Mouse (Mus musculus): ENCODE results near the gene 2210407C18Rik.

DNA sequence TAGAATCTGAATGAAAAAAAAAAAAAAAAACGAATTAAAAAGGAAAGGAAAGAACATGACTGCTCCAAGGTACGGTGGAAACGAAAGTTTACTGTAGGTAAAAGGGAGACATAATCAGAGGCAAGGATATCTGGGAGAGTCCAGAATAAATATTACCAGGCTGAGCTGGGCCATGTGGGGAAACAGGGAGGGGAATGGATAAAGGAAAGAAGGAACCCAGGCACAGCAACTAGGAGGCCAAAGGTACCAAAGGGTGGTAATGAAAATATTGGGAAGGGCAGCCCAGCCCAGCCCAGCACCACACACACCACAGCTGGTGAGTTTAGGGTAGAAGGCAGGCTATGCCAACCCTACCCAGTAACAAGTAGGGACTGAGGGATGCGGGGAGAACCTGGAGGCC is 19.0 kb upstream of the 2210407C18Rik start:
- no peak for TF ChIP-seq CTCF (IDR thresholded peaks at IDR 0.05 in 2 of 3, conservative IDR thresholded peaks at IDR 0.05 in 1 of 3; ENCODE audit: control insufficient read depth in 1 of 3, insufficient read depth in 1 of 3, low read depth in 2 of 3, low read length in 3 of 3, poor library complexity in 1 of 3, severe bottlenecking in 1 of 3)
- no peak for TF ChIP-seq E2F4 (IDR thresholded peaks at IDR 0.05; ENCODE audit: borderline replicate concordance, low read depth, low read length)
- no peak for TF ChIP-seq USF2 (IDR thresholded peaks at IDR 0.05; ENCODE audit: borderline replicate concordance in 1 of 2, insufficient read depth in 1 of 2, low read depth in 1 of 2, low read length in 2 of 2)
- TF ChIP-seq ETS1 (IDR thresholded peaks at IDR 0.05; ENCODE audit: low read depth, low read length): no peak
- no peak for TF ChIP-seq MYB (IDR thresholded peaks at IDR 0.05; ENCODE audit: low read depth, low read length)
- TF ChIP-seq CHD1 (IDR thresholded peaks at IDR 0.05; ENCODE audit: low read depth, low read length): no peak

Measured in MEL (cell line).